Mouse (Mus musculus): Measurements from ENCODE around the gene Prpmp5. TPM values are rescaled to one million over a fixed set of nuclear protein-coding genes. Genes with fewer than 3 reads are reported as not detected.
"Not testable (repeated sequence)": the region's sequence is repeated elsewhere in the genome, so short reads cannot be mapped to it uniquely, and the experiment has no call there.

The Prpmp5 gene
- total RNA-seq (2021) = not detected

DNA sequence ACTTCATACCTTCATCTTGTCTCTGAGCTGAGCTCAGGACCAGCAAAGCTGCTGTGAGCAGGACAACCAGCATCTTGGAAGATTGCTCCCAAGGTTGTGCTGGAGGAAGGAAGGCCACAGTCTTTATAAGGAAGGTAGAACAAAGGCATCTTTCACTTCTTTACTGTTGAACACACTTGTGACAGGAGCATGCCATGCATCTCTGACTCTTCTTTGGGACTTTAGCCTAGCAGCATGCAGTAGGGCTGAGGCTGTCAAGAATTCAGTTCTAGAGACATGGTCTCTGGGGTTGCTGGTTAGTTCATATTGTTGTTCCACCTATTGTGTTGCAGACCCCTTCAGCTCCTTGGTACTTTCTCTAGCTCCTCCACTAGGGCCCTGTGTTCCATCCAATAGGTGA, at the start of gene Prpmp5:
Prpmp5 (minus strand) TSS at position 101 of the 400 bp plus-strand sequence.
- intact Hi-C loops (cut with DNase I); DNase-seq (ENCODE audit: low spot score): not testable (repeated sequence)

DNA sequence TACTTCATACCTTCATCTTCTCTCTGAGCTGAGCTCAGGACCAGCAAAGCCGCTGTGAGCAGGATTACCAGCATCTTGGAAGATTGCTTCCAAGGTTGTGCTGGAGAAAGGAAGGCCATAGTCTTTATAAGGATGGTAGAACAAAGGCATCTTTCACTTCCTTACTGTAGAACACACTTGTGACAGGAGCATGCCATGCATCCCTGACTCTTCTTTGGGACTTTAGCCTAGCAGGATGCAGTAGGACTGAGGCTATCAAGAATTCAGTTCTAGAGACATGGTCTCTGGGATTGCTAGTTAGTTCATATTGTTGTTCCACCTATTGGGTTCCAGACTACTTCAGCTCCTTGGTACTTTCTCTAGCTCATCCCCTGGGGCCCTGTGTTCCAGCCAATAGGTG, 49.5 kb upstream of the Prpmp5 start, which contains the start of gene Gm8882:
Gm8882 (minus strand) TSS at position 101 of the 400 bp plus-strand sequence.
- DNase-seq (ENCODE audit: low spot score); intact Hi-C loops (cut with DNase I): not testable (repeated sequence)

Other genes starting within 250 kb of the Prpmp5 start
- gene Prb1, start 104.2 kb downstream of the Prpmp5 start, total RNA-seq (2021) = not detected
- gene Gm8882, start 49.4 kb upstream of the Prpmp5 start, total RNA-seq (2021) = not detected